Mouse (Mus musculus) forebrain, embryonic 12.5 days (tissue): Measurements from ENCODE around the gene Btbd9. TPM values are rescaled to one million over a fixed set of nuclear protein-coding genes. Genes with fewer than 3 reads are reported as not detected.

ENCODE experiments used
- ATAC-seq: fragments of 200-750 bp; cut with Nextera tagmentation; 2 replicates; pipeline ENCODE4 v1.8.0; 2017; ENCODE audit warnings: moderate TSS enrichment; ENCODE audit not compliant: low FRiP score
- H3K27ac ChIP-seq: fragments of 300-500 bp; sonication (generic); 2 replicates; pipeline ENCODE4 v1.5.1; 2016; ENCODE audit warnings: mild to moderate bottlenecking
- H3K27me3 ChIP-seq: fragments of 300-500 bp; sonication (generic); 2 replicates; pipeline ENCODE4 v1.6.1; 2016; ENCODE audit warnings: mild to moderate bottlenecking
- H3K36me3 ChIP-seq: fragments of 300-500 bp; sonication (generic); replicated peaks from 2 replicates; pipeline ENCODE4 v1.6.1; 2016; ENCODE audit warnings: mild to moderate bottlenecking
- H3K4me1 ChIP-seq: fragments of 300-500 bp; sonication (generic); 2 replicates; pipeline ENCODE4 v1.6.1; 2016
- H3K4me2 ChIP-seq: fragments of 300-500 bp; sonication (generic); 2 replicates; pipeline ENCODE4 v1.6.1; 2016; ENCODE audit warnings: mild to moderate bottlenecking, moderate library complexity
- H3K4me3 ChIP-seq: fragments of 300-500 bp; sonication (generic); replicated peaks from 2 replicates; pipeline ENCODE4 v1.5.1; 2016; ENCODE audit warnings: mild to moderate bottlenecking
- H3K9ac ChIP-seq: fragments of 300-500 bp; sonication (generic); 2 replicates; pipeline ENCODE4 v1.6.1; 2016; ENCODE audit warnings: mild to moderate bottlenecking
- H3K9me3 ChIP-seq: fragments of 300-500 bp; sonication (generic); 2 replicates; pipeline ENCODE4 v1.6.1; 2016
- WGBS: fragments of 180-500 bp; shearing (Covaris S2); methylation state at CpG from one replicate; pipeline ENCODE4 v1.1.7; 2016; 5-methylcytosine and 5-hydroxymethylcytosine counted together
- polyA plus RNA-seq: library from polyadenylated mRNA; unstranded; fragments of >200 nt; fragmentation: Nextera tagmentation; extraction: Ambion mirVana; gene quantifications from 2 replicates; pipeline ENCODE4 v1.2.1, GENCODE M21; 2016

Gene Btbd9
- polyA plus RNA-seq, 1 experiment from 2014 or later: 85.9 TPM

DNA sequence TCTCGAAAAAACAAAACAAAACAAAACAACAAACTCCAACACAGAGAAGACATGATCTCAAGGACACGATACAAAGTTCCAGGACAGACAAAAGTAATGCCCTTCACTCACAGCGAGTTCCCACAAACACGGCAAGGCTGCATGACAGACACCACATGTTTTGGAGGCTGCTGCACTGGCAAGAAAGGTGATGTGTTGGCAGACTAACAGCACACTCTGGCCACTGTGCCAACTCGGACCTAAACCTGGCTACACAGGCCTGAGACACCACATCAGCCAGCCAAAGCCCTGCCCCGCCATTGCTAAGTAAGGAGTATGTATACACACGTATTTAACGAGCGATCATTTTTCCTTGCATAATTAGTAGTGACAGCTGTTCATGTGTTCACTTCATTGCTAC is 123.9 kb downstream of the Btbd9 start:
- no peak overlapping the region for H3K27ac ChIP-seq
- peaks cover 21% of the 10 kb centered on the region for H3K4me1 ChIP-seq
- H3K27me3 ChIP-seq: no peaks in the 10 kb centered on the region
- H3K36me3 ChIP-seq: no peaks in the 10 kb centered on the region
- no peak for ATAC-seq
- 78% methylated on average over 9 of the region's 9 CpGs for WGBS
- no peak overlapping the region for H3K4me2 ChIP-seq
- H3K9ac ChIP-seq: no peak overlapping the region
- no peak overlapping the region for H3K4me3 ChIP-seq
- H3K9me3 ChIP-seq: no peaks in the 10 kb centered on the region

- 0 out of 2 replicates have a peak, but pooled peaks cover 5% of the 10 kb centered on the region for H3K9me3 ChIP-seq
- H3K4me2 ChIP-seq: no peak overlapping the region
- ATAC-seq: no peak
- H3K9ac ChIP-seq: no peak overlapping the region
- no peak overlapping the region for H3K4me3 ChIP-seq
- H3K4me1 ChIP-seq: peaks cover 5% of the 10 kb centered on the region
- 88% methylated on average over 5 of the region's 5 CpGs for WGBS
- H3K27me3 ChIP-seq: no peaks in the 10 kb centered on the region
- peaks cover 3% of the 10 kb centered on the region; the same call in 1 of the 2 replicates for H3K36me3 ChIP-seq
- no peak overlapping the region for H3K27ac ChIP-seq
Measured at GRCm38 (mm10) chr17:30448562-30448961, 127.7 kb downstream of the Btbd9 start.

- Histone ChIP-seq H3K4me3 (no peak overlapping the region), H3K4me2 (no peak overlapping the region), H3K9ac (no peak overlapping the region), H3K9me3 (0 out of 2 replicates have a peak, but pooled peaks cover 5% of the 10 kb centered on the region), H3K4me1 (no peaks in the 10 kb centered on the region), H3K36me3 (peaks cover 3% of the 10 kb centered on the region; the same call in 1 of the 2 replicates), H3K27me3 (no peaks in the 10 kb centered on the region), H3K27ac (no peak overlapping the region)
- 94% methylated on average over 3 of the region's 3 CpGs for WGBS
- ATAC-seq: no peak
Measured at GRCm38 (mm10) chr17:30445805-30446441, 130.4 kb downstream of the Btbd9 start.

DNA sequence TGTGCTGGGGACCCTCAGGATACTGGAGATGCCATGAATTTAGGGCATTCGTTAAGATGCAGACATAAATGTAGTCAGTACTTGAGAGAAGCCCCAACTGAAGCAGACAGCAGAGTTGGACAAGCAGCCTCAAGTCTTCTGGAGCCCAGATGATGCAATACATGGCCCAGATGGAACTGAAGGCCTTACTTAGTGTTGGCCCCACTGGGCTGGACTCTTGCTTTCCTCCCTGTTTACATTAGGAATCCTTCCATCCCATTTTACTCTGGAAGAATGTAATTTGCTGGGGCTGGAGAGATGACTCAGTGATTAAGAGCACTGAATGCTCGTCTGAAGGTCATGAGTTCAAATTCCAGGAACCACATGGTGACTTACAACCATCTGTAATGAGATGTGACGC is 136.6 kb downstream of the Btbd9 start:
- no peak overlapping the region for H3K4me2 ChIP-seq
- no peak for ATAC-seq
- H3K9me3 ChIP-seq: 0 out of 2 replicates have a peak, but pooled peaks cover 5% of the 10 kb centered on the region
- 87% methylated on average over 3 of the region's 3 CpGs for WGBS
- H3K9ac ChIP-seq: no peak overlapping the region
- H3K4me3 ChIP-seq: no peak overlapping the region
- H3K36me3 ChIP-seq: peaks cover 3% of the 10 kb centered on the region; the same call in 1 of the 2 replicates
- no peaks in the 10 kb centered on the region for H3K27me3 ChIP-seq
- no peak overlapping the region for H3K27ac ChIP-seq
- H3K4me1 ChIP-seq: peaks cover 19% of the 10 kb centered on the region; the same call in 1 of the 2 replicates

DNA sequence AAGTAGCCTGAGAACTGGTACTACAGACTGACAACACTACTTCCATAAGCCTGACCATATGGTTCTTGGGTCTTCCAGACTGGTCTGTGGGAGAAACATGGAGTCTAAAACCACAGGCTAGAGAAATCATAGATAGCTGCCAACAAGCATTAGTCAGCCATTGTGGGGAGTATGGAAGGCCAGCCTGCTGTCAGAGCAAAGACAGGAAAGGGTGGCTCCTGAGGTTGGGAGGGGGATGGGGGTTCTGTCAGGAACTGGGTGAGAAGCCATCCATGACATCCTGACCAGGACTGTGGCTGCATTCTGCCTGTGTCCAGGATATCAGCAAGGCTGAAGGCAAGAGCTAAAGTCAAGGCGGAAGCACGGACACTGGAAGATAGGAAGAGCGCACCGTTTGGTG is 137.5 kb downstream of the Btbd9 start:
- Histone ChIP-seq H3K9ac (no peak overlapping the region), H3K4me1 (peaks cover 19% of the 10 kb centered on the region; the same call in 1 of the 2 replicates), H3K9me3 (no peaks in the 10 kb centered on the region), H3K27ac (no peak overlapping the region), H3K27me3 (no peaks in the 10 kb centered on the region), H3K4me3 (no peak overlapping the region), H3K4me2 (no peak overlapping the region), H3K36me3 (no peaks in the 10 kb centered on the region)
- ATAC-seq: no peak
- 90% methylated on average over 4 of the region's 4 CpGs for WGBS

- H3K27ac ChIP-seq: no peak overlapping the region
Measured at GRCm38 (mm10) chr17:30436021-30436461, 140.2 kb downstream of the Btbd9 start.

GRCm38 (mm10) chr17:30435478-30435877 is 140.8 kb downstream of the Btbd9 start:
- Histone ChIP-seq H3K9me3 (no peaks in the 10 kb centered on the region), H3K4me3 (no peak overlapping the region), H3K4me1 (peaks cover 19% of the 10 kb centered on the region; the same call in 1 of the 2 replicates), H3K4me2 (no peak overlapping the region), H3K36me3 (no peaks in the 10 kb centered on the region), H3K27me3 (no peaks in the 10 kb centered on the region), H3K27ac (no peak overlapping the region), H3K9ac (no peak overlapping the region)
- no peak for ATAC-seq
- 36% methylated on average over 7 of the region's 7 CpGs for WGBS

More at GRCm38 (mm10) chr17:30436021-30436461, 140.2 kb downstream of the Btbd9 start:
- ATAC-seq: no peak
- WGBS: 50% methylated on average over 5 of the region's 5 CpGs
- Histone ChIP-seq H3K4me2 (no peak overlapping the region), H3K27me3 (no peaks in the 10 kb centered on the region), H3K36me3 (no peaks in the 10 kb centered on the region), H3K9me3 (no peaks in the 10 kb centered on the region), H3K4me1 (peaks cover 19% of the 10 kb centered on the region; the same call in 1 of the 2 replicates), H3K9ac (no peak overlapping the region), H3K4me3 (no peak overlapping the region)

- H3K9me3 ChIP-seq: no peaks in the 10 kb centered on the region
- H3K36me3 ChIP-seq: no peaks in the 10 kb centered on the region
- no peak for ATAC-seq
- H3K27ac ChIP-seq: no peak overlapping the region
- 86% methylated on average over 10 of the region's 10 CpGs for WGBS
- no peaks in the 10 kb centered on the region for H3K27me3 ChIP-seq
- no peak overlapping the region for H3K4me2 ChIP-seq
- H3K9ac ChIP-seq: no peak overlapping the region
- H3K4me3 ChIP-seq: no peak overlapping the region
- peaks cover 18% of the 10 kb centered on the region; the same call in 1 of the 2 replicates for H3K4me1 ChIP-seq
Measured at GRCm38 (mm10) chr17:30432094-30432493, 144.2 kb downstream of the Btbd9 start.

- whole genome bisulfite sequencing: 83% methylated on average over 10 of the region's 10 CpGs
- Histone ChIP-seq H3K4me3 (no peak overlapping the region), H3K27ac (no peak overlapping the region), H3K27me3 (no peaks in the 10 kb centered on the region), H3K4me2 (no peak overlapping the region), H3K36me3 (no peaks in the 10 kb centered on the region), H3K9me3 (no peaks in the 10 kb centered on the region), H3K4me1 (peaks cover 16% of the 10 kb centered on the region), H3K9ac (no peak overlapping the region)
- no peak for ATAC-seq
Measured at GRCm38 (mm10) chr17:30430961-30431640, 145.2 kb downstream of the Btbd9 start.

DNA sequence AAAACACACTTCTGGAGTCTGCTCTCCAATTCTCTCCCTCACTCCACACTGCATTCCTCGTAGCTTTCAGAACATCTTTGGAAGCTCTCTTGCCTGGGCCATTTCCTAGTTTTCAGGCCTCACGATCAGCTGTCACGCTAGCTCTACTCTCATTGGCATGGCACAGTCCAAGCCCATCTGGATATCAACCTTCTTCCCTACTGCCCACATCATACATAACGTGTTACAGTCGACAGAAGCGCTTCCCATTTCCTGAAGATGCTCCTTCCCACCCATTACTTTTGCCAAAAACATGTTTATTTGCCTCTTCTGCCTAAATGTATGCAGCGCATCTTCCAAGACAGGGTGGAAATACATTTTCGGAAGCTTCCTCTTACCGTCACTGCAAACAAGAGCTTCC is 147.6 kb downstream of the Btbd9 start:
- Histone ChIP-seq H3K4me1 (peaks cover 4% of the 10 kb centered on the region), H3K36me3 (no peaks in the 10 kb centered on the region)
- 94% methylated on average over 9 of the region's 9 CpGs for WGBS

DNA sequence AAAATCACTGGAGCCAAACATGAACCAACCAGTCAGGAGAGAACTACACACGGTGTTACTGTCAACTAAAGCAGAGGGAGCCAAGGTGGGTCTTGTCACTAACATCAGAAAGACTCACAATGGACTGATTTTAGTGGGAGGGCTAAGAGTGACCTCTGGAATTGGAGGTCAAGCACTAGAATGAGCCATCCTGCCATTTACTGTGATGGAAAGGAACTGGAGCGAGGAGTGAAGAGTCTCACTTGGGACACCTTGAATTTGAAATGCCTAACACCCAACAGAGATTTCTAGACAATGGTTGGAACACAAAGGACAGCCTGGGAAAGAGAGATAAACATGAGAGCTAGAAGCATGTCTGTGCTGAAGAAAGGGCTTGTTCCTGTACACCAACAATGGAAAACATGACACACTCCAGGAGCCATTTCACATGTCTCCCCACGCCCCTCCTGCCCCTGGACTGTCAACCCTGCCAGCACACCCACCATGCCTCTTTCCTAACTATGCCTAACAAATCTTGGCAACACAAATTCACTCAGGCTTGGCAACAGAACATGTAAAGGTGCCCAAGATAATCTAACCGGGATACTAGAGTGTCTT is 152.9 kb downstream of the Btbd9 start:
- 67% methylated on average over 4 of the region's 4 CpGs for WGBS
- Histone ChIP-seq H3K9ac (no peak overlapping the region), H3K27me3 (no peaks in the 10 kb centered on the region), H3K36me3 (no peaks in the 10 kb centered on the region), H3K27ac (no peak overlapping the region), H3K4me2 (no peak overlapping the region), H3K4me3 (no peak overlapping the region), H3K9me3 (no peaks in the 10 kb centered on the region), H3K4me1 (peaks cover 27% of the 10 kb centered on the region)
- ATAC-seq: no peak

More for the DNA sequence above, 147.6 kb downstream of the Btbd9 start:
- H3K9ac ChIP-seq: no peak overlapping the region
- no peaks in the 10 kb centered on the region for H3K9me3 ChIP-seq
- H3K27ac ChIP-seq: no peak overlapping the region
- ATAC-seq: no peak
- no peak overlapping the region for H3K4me2 ChIP-seq
- no peak overlapping the region for H3K4me3 ChIP-seq
- H3K27me3 ChIP-seq: no peaks in the 10 kb centered on the region

GRCm38 (mm10) chr17:30422278-30422677 is 154.0 kb downstream of the Btbd9 start:
- no peaks in the 10 kb centered on the region for H3K9me3 ChIP-seq
- H3K9ac ChIP-seq: no peak overlapping the region
- peaks cover 27% of the 10 kb centered on the region for H3K4me1 ChIP-seq
- H3K27me3 ChIP-seq: no peaks in the 10 kb centered on the region
- WGBS: 90% methylated on average over 1 of the region's 1 CpGs
- no peak for ATAC-seq
- no peak overlapping the region for H3K4me2 ChIP-seq
- no peak overlapping the region for H3K4me3 ChIP-seq
- H3K36me3 ChIP-seq: no peaks in the 10 kb centered on the region
- no peak overlapping the region for H3K27ac ChIP-seq
